Mouse (Mus musculus): ENCODE data around the gene Xrcc5. TPM values are rescaled to one million over a fixed set of nuclear protein-coding genes. Genes with fewer than 3 reads are reported as not detected.

Xrcc5 gene
- polyA plus RNA-seq, 1 experiment = 25.0 TPM

GRCm38 (mm10) chr1:72409936-72410335 is 102.7 kb downstream of the Xrcc5 start:
- Histone ChIP-seq H3K79me3 (ENCODE audit: low read depth) (no peaks in the 10 kb centered on the region), H3K79me2 (ENCODE audit: control insufficient read depth, insufficient read depth) (no peaks in the 10 kb centered on the region), H3K4me3 (ENCODE audit: insufficient read depth, poor library complexity, severe bottlenecking) (no peak overlapping the region), H3K27me3 (ENCODE audit: control insufficient read depth, insufficient read depth, insufficient read length) (no peaks in the 10 kb centered on the region), H3K36me3 (ENCODE audit: control insufficient read depth, insufficient read depth) (no peaks in the 10 kb centered on the region), H3ac (ENCODE audit: control insufficient read depth, insufficient read length, low read depth) (no peak overlapping the region)
- no peak for TF ChIP-seq CEBPB (IDR thresholded peaks at IDR 0.05; ENCODE audit: low read depth)
- TF ChIP-seq USF1 (IDR thresholded peaks at IDR 0.05; ENCODE audit: low read depth) = no peak
- TF ChIP-seq MYOG (IDR thresholded peaks at IDR 0.05; ENCODE audit: control insufficient read depth, extremely low read depth, insufficient read length) = no peak
- TF ChIP-seq MYOD1 (IDR thresholded peaks at IDR 0.05; ENCODE audit: control insufficient read depth, insufficient read length, low read depth) = no peak
- TF ChIP-seq MAX (IDR thresholded peaks at IDR 0.05) = no peak
- TF ChIP-seq CTCF (IDR thresholded peaks at IDR 0.05; ENCODE audit: control insufficient read depth, insufficient read depth, insufficient read length) = no peak
- TF ChIP-seq FOSL1 (IDR thresholded peaks at IDR 0.05; ENCODE audit: insufficient read depth, low read length, poor library complexity, severe bottlenecking) = no peak

- H3K36me3 ChIP-seq (ENCODE audit: control insufficient read depth, insufficient read depth) = no peaks in the 10 kb centered on the region
- no peaks in the 10 kb centered on the region for H3K27me3 ChIP-seq (ENCODE audit: control insufficient read depth, insufficient read depth, insufficient read length)
- TF ChIP-seq CTCF (IDR thresholded peaks at IDR 0.05; ENCODE audit: control insufficient read depth, insufficient read depth, insufficient read length) (no peak), CEBPB (IDR thresholded peaks at IDR 0.05; ENCODE audit: low read depth) (no peak), MAX (IDR thresholded peaks at IDR 0.05) (no peak), FOSL1 (IDR thresholded peaks at IDR 0.05; ENCODE audit: insufficient read depth, low read length, poor library complexity, severe bottlenecking) (no peak), MYOD1 (IDR thresholded peaks at IDR 0.05; ENCODE audit: control insufficient read depth, insufficient read length, low read depth) (no peak), MYOG (IDR thresholded peaks at IDR 0.05; ENCODE audit: control insufficient read depth, extremely low read depth, insufficient read length) (no peak), USF1 (IDR thresholded peaks at IDR 0.05; ENCODE audit: low read depth) (no peak)
- H3K79me3 ChIP-seq (ENCODE audit: low read depth) = no peaks in the 10 kb centered on the region
- H3K4me3 ChIP-seq (ENCODE audit: insufficient read depth, poor library complexity, severe bottlenecking) = no peak overlapping the region
- no peak overlapping the region for H3ac ChIP-seq (ENCODE audit: control insufficient read depth, insufficient read length, low read depth)
- no peaks in the 10 kb centered on the region for H3K79me2 ChIP-seq (ENCODE audit: control insufficient read depth, insufficient read depth)
Observed at GRCm38 (mm10) chr1:72411108-72411507, 103.9 kb downstream of the Xrcc5 start.

GRCm38 (mm10) chr1:72413205-72413604 is 106.0 kb downstream of the Xrcc5 start:
- no peak overlapping the region for H3ac ChIP-seq (ENCODE audit: control insufficient read depth, insufficient read length, low read depth)
- no peaks in the 10 kb centered on the region for H3K79me3 ChIP-seq (ENCODE audit: low read depth)
- H3K4me3 ChIP-seq (ENCODE audit: insufficient read depth, poor library complexity, severe bottlenecking) = no peak overlapping the region
- H3K27me3 ChIP-seq (ENCODE audit: control insufficient read depth, insufficient read depth, insufficient read length) = no peaks in the 10 kb centered on the region
- no peaks in the 10 kb centered on the region for H3K36me3 ChIP-seq (ENCODE audit: control insufficient read depth, insufficient read depth)
- TF ChIP-seq CEBPB (IDR thresholded peaks at IDR 0.05; ENCODE audit: low read depth) (no peak), MYOD1 (IDR thresholded peaks at IDR 0.05; ENCODE audit: control insufficient read depth, insufficient read length, low read depth) (no peak)
- H3K79me2 ChIP-seq (ENCODE audit: control insufficient read depth, insufficient read depth) = no peaks in the 10 kb centered on the region

GRCm38 (mm10) chr1:72414133-72414532 is 106.9 kb downstream of the Xrcc5 start:
- TF ChIP-seq CEBPB (IDR thresholded peaks at IDR 0.05; ENCODE audit: low read depth) (no peak), USF1 (IDR thresholded peaks at IDR 0.05; ENCODE audit: low read depth) (no peak), MYOG (IDR thresholded peaks at IDR 0.05; ENCODE audit: control insufficient read depth, extremely low read depth, insufficient read length) (no peak), FOSL1 (IDR thresholded peaks at IDR 0.05; ENCODE audit: insufficient read depth, low read length, poor library complexity, severe bottlenecking) (no peak), CTCF (IDR thresholded peaks at IDR 0.05; ENCODE audit: control insufficient read depth, insufficient read depth, insufficient read length) (no peak), MAX (IDR thresholded peaks at IDR 0.05) (no peak), MYOD1 (IDR thresholded peaks at IDR 0.05; ENCODE audit: control insufficient read depth, insufficient read length, low read depth) (no peak)
- no peaks in the 10 kb centered on the region for H3K79me2 ChIP-seq (ENCODE audit: control insufficient read depth, insufficient read depth)

GRCm38 (mm10) chr1:72414561-72415253 is 107.5 kb downstream of the Xrcc5 start:
- H3K36me3 ChIP-seq (ENCODE audit: control insufficient read depth, insufficient read depth) = no peaks in the 10 kb centered on the region
- no peaks in the 10 kb centered on the region for H3K79me3 ChIP-seq (ENCODE audit: low read depth)
- no peak overlapping the region for H3ac ChIP-seq (ENCODE audit: control insufficient read depth, insufficient read length, low read depth)
- H3K79me2 ChIP-seq (ENCODE audit: control insufficient read depth, insufficient read depth) = no peaks in the 10 kb centered on the region
- H3K4me3 ChIP-seq (ENCODE audit: insufficient read depth, poor library complexity, severe bottlenecking) = no peak overlapping the region
- H3K27me3 ChIP-seq (ENCODE audit: control insufficient read depth, insufficient read depth, insufficient read length) = no peaks in the 10 kb centered on the region
- TF ChIP-seq MYOG (IDR thresholded peaks at IDR 0.05; ENCODE audit: control insufficient read depth, extremely low read depth, insufficient read length) = no peak
- TF ChIP-seq FOSL1 (IDR thresholded peaks at IDR 0.05; ENCODE audit: insufficient read depth, low read length, poor library complexity, severe bottlenecking) = no peak
- TF ChIP-seq MAX (IDR thresholded peaks at IDR 0.05) = no peak
- no peak for TF ChIP-seq MYOD1 (IDR thresholded peaks at IDR 0.05; ENCODE audit: control insufficient read depth, insufficient read length, low read depth)
- no peak for TF ChIP-seq USF1 (IDR thresholded peaks at IDR 0.05; ENCODE audit: low read depth)
- TF ChIP-seq CEBPB (IDR thresholded peaks at IDR 0.05; ENCODE audit: low read depth) = no peak
- TF ChIP-seq CTCF (IDR thresholded peaks at IDR 0.05; ENCODE audit: control insufficient read depth, insufficient read depth, insufficient read length) = no peak

More at GRCm38 (mm10) chr1:72414133-72414532, 106.9 kb downstream of the Xrcc5 start:
- Histone ChIP-seq H3K79me3 (ENCODE audit: low read depth) (no peaks in the 10 kb centered on the region), H3K27me3 (ENCODE audit: control insufficient read depth, insufficient read depth, insufficient read length) (no peaks in the 10 kb centered on the region), H3ac (ENCODE audit: control insufficient read depth, insufficient read length, low read depth) (no peak overlapping the region), H3K4me3 (ENCODE audit: insufficient read depth, poor library complexity, severe bottlenecking) (no peak overlapping the region), H3K36me3 (ENCODE audit: control insufficient read depth, insufficient read depth) (no peaks in the 10 kb centered on the region)

All from C2C12 (cell line).